Mouse (Mus musculus) olfactory bulb, adult 2 months (tissue): ENCODE measurements around the gene Ccdc186.

Experiments used
- CTCF ChIP-seq: fragments of 200-500 bp; IDR thresholded peaks from 2 replicates; pipeline ENCODE4 v1.5.1; 2012; ENCODE audit warnings: low read depth, mild to moderate bottlenecking, low read length, moderate library complexity; ENCODE audit not compliant: insufficient read depth
- POLR2A ChIP-seq: fragments of 200-500 bp; IDR thresholded peaks from 2 replicates; pipeline ENCODE4 v1.6.1; 2012; ENCODE audit warnings: mild to moderate bottlenecking, low read depth, low read length, moderate library complexity; ENCODE audit not compliant: insufficient read depth

- no peak for TF ChIP-seq CTCF
- no peak for TF ChIP-seq POLR2A
Measured at GRCm38 (mm10) chr19:56773393-56773971, 48.5 kb downstream of the Ccdc186 start.
